Mouse (Mus musculus) retina, postnatal 1 day (tissue): ENCODE measurements around the gene Hic2.
A peak's percentile ranks its signal among the peaks of the same experiment; 100 is the strongest.

Experiments
- DNase-seq: peaks from one replicate; pipeline ENCODE4 v3.0.0-alpha.2; 2012

The Hic2 gene

DNA sequence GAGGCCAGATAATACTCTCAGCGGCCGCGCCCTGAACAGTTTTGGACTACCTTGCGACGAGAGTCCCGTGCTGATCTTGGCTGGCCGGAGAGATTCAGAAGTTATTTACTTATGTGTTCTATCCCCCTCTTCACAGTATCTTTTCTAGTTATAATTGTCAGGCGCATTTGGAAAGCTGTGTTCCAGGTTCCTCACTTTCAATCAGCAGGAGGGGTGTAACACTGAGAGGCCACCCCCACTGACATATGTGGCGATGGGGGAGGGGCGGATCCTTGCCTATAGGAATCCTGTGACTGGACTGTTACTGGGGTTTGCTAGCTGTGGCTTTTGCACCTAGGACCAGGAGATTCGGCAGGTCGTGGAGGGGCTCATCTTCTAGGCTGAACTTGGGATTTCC, 1.1 kb downstream of the Hic2 start:
- DNase-seq: peak; percentile 58

DNA sequence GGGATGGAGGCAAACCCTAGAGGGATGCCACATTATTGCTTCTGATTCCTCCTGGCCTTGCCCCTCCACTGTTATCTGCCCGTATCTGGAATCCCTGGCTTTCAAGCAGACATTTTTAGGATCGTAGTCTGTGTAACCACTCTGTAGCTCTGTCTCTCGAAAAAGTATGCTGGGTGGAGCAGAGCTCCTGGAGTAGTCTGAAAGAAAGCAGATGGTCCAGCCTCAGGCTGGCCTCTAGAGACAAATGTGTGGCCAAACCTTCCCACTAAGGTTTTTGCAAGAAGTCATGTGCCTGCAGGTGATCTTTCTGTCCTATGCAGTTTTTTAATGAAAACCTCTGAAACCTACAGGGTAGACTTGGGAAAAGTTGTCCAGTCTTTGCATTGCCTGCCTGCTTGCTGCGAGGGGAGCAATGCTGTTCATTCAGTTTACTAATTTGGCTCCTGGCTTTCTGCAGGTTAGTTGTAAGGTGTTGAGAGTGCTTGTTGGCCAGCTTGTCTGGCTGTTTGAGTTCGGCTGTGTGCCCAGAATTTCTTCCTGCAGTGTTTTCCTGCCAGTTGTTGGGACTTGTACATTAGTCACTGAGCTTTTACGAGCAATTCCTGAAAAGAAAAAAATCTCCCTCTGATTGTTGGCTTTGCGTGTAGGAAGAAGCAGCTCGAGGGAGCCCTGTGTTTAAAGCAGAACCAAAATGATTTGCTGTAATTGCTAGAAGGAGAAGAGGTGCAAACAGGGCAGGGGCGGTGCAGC, 1.7 kb downstream of the Hic2 start:
- DNase-seq: no peak

GRCm38 (mm10) chr16:17237634-17238033, 4.3 kb downstream of the Hic2 start:
- DNase-seq: no peak

GRCm38 (mm10) chr16:17239409-17239808, 6.0 kb downstream of the Hic2 start:
- DNase-seq: no peak

GRCm38 (mm10) chr16:17243731-17244130, 10.4 kb downstream of the Hic2 start:
- DNase-seq: no peak

DNA sequence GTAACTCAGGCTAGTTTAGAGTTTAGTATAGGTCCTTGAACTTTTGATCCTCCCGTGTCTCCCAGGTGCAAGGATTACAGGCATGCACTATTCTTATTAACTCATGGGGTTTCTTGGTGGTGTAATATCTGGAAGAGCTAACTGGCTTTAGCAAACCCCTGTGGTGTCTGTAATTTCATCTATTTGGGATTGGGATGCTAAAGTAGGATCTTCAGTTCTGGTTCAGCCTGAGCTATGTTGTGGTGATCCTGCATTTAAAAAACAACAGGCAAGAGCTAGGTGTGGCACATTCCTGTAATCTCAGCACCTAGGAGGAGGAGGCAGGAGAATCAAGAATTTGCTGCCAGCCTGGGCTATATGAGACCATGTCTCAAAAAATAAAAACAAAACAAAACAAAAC, 11.6 kb downstream of the Hic2 start:
- DNase-seq: no peak

- DNase-seq: no peak
Observed at GRCm38 (mm10) chr16:17247727-17248126, 14.4 kb downstream of the Hic2 start.

DNA sequence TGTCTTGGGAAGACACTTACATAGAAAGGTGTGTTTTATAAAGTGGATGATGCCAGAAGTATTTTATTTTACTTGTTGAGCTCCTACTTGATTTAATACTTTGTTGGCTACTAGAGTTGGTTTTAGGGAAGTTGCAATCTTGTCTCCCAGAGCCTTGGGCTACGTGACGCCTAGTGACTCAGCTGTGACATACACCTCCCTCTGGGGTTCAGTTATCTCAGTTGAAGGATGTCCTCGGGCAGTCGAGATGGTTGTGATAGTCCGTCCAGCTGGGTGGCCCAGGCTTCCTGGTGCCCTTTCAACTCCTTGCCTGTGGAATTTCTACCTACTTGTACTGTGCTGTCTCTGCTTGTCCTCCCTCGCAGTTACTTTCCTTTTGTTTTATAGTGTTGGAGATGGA, 15.8 kb downstream of the Hic2 start:
- no peak for DNase-seq

DNA sequence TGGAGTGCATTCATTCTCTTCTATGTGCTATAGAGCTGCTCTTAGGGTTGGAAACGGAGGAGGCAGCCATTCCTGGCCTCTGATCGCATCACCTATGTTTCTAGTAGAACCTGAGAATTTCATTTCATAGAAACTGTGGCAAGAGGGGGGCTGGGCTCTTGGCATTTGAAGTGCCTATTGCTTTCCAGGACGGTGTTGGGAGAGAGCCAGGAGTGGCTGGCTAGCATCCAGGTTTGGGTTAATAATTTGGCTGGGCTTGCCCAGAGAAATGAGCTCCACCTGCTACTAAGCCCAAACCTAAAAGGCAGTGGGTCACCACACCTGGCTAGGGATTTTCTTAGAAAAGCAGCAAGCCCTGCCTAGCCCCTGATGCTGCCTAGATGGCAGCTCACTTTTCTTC, 18.2 kb downstream of the Hic2 start:
- no peak for DNase-seq

DNA sequence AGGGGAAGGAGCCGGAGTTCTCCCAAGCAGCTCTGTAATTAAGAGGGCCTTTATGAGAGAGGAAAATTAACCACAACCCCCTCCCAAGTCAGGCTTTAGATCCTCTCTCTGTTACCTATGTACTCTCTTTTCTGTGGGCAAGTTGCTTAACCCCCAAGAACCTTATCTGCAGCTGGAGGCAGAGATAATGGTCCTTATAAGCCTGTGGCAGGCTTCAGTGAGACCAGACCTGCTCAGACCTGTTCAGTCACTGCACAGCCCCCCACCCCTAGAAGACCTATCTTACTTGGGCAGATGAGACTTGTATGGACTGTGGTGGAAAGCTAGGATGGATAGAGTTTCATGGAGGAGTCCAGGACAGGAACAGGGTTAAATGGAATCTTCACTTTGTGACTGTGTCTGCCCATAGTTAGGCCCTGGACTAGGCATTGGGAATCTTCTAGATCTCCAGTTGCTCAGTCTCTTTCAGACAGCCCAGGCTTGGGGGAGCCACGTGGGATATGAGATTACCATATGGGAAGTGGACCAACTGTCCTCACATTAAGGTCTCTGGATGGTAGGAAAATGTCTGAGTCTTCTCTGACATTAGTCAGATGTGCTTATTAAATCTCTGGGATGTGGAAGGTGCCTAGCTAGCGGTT, 18.8 kb downstream of the Hic2 start:
- no peak for DNase-seq

DNA sequence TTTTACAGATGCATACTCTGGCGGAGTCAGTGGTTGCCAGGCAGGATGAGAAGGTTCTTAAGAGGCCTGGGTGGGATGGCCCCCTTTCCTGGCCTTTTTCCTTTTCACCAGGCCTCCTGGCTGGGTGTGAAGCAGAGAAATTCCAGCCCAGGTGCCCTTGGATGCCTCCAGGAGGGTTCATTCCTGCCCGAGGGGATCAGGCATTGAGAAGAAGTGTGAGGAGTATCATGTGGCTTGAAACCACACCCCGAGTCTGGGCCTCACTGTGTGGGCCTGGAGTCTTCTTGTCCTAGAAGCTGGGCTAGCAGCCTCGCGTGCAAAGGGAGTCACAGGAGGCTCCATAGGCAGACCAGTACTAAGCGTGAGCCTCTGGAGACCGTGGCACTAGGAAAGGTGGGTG, 19.5 kb downstream of the Hic2 start:
- no peak for DNase-seq

- DNase-seq: no peak
Observed at GRCm38 (mm10) chr16:17254005-17254597, 20.7 kb downstream of the Hic2 start.

- no peak for DNase-seq
Observed at GRCm38 (mm10) chr16:17255270-17255669, 21.9 kb downstream of the Hic2 start.

DNA sequence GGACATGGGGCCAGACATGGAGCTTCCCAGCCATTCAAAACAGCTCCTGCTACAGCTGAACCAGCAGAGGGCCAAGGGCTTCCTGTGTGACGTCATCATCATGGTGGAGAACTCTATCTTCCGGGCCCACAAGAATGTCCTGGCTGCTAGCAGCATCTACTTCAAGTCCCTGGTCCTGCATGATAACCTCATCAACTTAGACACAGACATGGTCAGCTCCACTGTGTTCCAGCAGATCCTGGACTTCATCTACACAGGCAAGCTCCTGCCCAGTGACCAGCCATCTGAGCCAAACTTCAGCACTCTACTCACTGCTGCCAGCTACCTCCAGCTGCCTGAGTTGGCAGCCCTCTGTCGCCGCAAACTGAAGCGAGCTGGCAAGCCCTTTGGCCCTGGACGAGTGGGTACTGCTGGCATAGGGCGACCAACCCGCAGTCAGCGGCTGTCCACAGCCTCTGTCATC, 24.0 kb downstream of the Hic2 start:
- no peak for DNase-seq

- DNase-seq: no peak
Observed at GRCm38 (mm10) chr16:17258917-17259316, 25.5 kb downstream of the Hic2 start.

DNA sequence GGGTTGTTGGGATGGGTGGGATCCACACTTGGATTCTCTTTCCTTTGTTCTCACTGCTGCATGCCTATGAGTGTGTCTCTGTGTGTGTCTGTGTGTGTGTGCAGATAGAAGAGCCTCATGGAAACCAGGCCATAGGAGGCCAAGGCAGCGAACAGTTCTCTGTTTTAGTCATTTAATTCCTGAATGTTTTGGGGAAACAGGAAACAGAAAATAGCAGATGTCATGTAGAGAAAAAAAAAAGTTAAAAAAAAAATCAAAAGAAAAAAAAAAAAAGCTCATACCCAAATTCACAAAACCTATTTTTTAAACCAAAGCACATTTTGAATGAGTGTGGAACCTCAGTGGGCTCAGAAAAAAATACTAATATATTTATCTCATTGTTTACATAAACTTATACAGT, 28.0 kb downstream of the Hic2 start:
- no peak for DNase-seq

GRCm38 (mm10) chr16:17266113-17266512, 32.7 kb downstream of the Hic2 start:
- DNase-seq: no peak

DNA sequence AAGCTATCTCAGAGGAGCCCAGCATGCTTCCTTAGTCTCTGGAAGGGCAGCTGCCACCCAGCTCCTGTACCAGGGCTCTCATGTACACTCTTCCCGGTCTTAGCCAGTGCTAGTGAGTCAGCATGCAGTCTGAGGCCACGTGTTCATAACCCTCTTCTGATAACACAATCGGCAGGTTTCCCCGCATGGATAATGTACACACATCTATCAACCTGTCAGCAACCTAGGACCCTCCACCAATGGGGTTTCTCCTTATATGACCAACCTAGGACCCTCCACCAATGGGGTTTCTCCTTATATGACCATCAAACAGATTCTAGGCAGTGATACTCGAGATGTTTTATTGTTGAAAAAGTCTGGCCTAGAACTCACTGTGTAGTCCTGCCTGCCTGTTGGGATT, 34.6 kb downstream of the Hic2 start:
- no peak for DNase-seq

DNA sequence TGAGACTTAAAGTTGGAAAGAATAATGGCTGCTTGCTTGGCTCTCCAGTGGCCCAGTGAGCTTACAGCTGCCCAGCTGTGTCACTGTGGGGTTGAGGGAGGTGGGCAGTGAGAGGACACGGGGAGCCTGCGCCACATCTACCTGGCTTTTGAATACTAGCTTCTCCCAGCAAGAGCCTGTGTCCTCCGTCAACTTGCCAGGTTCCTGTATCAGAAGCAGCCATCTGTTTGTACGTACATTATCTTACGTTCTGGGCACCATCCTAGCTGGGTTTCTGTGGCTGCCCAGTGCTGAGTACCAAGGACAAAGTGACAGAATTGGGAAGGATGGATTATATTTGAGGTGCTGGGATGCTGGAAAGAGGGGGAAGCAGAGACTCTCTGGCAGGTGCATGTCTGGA, 36.5 kb downstream of the Hic2 start:
- DNase-seq: no peak

DNA sequence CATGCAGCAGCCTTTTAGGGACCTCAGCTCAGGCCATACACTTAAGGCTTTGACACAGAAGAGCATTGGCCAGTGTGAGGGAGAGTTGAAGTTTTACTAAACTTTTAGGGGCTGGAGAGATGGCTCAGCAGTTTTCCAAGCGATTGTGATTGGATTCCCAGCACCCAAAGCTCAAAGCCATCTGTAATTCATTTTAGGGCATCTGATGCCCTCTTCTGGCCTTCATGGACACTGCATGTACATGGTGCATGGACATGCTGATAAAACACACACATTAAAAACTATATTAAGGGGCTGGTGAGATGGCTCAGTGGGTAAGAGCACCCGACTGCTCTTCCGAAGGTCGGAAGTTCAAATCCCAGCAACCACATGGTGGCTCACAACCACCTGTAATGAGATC, 37.8 kb downstream of the Hic2 start:
- no peak for DNase-seq

DNA sequence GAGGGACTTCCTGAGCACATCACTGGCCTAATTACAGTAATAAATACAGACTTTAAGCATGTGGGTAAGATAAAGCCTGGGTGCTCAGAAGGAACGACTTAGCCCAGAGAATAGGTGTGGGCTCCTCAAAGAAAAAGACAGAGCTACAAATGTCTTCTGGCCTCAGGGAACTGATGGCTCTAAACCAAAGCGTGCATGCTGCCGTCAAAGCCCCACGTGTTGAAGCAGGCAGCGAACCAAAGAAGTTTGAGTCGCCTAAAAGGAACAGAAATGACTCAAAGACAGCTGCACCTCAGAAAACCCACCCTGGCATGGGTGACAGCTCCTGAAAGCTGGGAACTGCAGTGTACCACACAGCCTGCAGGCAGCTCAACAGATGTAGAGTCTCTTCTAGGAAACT, 38.5 kb downstream of the Hic2 start:
- DNase-seq: no peak

DNA sequence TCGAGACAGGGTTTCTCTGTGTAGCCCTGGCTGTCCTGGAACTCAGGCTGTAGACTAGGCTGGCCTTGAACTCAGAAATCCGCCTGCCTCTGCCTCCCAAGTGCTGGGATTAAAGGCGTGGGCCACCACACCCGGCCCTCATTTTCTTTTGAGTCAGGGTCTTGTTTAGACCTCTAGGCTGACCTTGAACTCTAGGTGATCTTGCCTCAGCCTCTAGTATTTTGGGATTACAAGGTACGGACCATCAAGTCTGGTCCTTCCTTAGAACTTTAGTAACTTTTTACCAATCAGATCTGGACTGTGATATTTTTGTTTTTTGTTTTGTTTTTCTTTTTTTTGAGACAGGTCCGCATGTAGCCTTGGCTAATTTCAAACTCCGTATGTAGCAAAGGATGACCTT, 42.3 kb downstream of the Hic2 start, which contains the start of gene Tmem191c:
TSS of gene Tmem191c (plus strand) at position 357 of the 400 bp plus-strand sequence.
- DNase-seq: no peak

- DNase-seq: peak; percentile 94
Observed at GRCm38 (mm10) chr16:17276164-17277151, 43.1 kb downstream of the Hic2 start.
